Mouse (Mus musculus) lung, embryonic 14.5 days (tissue): ENCODE measurements at regions not wholly inside any gene's neighbourhood (a gene's known extent, or its start where the extent isn't known, plus 50 kb on each side); places are given as distances from the start of the nearest gene placed in this dataset.

Experiments
- ATAC-seq: fragments of 200-750 bp; cut with Nextera tagmentation; 2 replicates; pipeline ENCODE4 v1.8.0; 2017; ENCODE audit warnings: mild to moderate bottlenecking, moderate TSS enrichment, moderate library complexity; ENCODE audit not compliant: insufficient read depth
- DNase-seq: peaks from one replicate; pipeline ENCODE4 v3.0.0-alpha.2; 2015
- H3K27ac ChIP-seq: fragments of 300-500 bp; sonication (generic); 2 replicates; pipeline ENCODE4 v1.5.1; 2014; ENCODE audit warnings: low read depth, mild to moderate bottlenecking, moderate library complexity
- H3K27me3 ChIP-seq: fragments of 300-500 bp; sonication (generic); 2 replicates; pipeline ENCODE4 v1.6.1; 2014; ENCODE audit warnings: low read length, control low read depth; ENCODE audit not compliant: insufficient read depth
- H3K36me3 ChIP-seq: fragments of 300-500 bp; sonication (generic); 2 replicates; pipeline ENCODE4 v1.6.1; 2014; ENCODE audit warnings: control low read depth; ENCODE audit not compliant: insufficient read depth
- H3K4me1 ChIP-seq: fragments of 300-500 bp; sonication (generic); 2 replicates; pipeline ENCODE4 v1.6.1; 2014; ENCODE audit warnings: antibody characterized with exemption, control low read depth; ENCODE audit not compliant: insufficient read depth
- H3K4me2 ChIP-seq: fragments of 300-500 bp; sonication (generic); 2 replicates; pipeline ENCODE4 v1.6.1; 2014; ENCODE audit warnings: mild to moderate bottlenecking
- H3K4me3 ChIP-seq: fragments of 300-500 bp; sonication (generic); 2 replicates; pipeline ENCODE4 v1.5.1; 2014; ENCODE audit warnings: low read depth, low read length
- H3K9ac ChIP-seq: fragments of 300-500 bp; sonication (generic); 2 replicates; pipeline ENCODE4 v1.6.1; 2014
- H3K9me3 ChIP-seq: fragments of 300-500 bp; sonication (generic); 2 replicates; pipeline ENCODE4 v1.6.1; 2016; ENCODE audit warnings: low read depth, low read length, control low read depth
- CTCF ChIP-seq: IDR thresholded peaks from 2 replicates; pipeline ENCODE4 v1.5.1; 2016; ENCODE audit warnings: antibody characterized with exemption, low read depth
- WGBS: fragments of 180-500 bp; shearing (Covaris S2); extraction: QIAGEN DNeasy Blood & Tissue Kit; methylation state at CpG from one replicate; pipeline ENCODE4 v1.1.7; 2014; 5-methylcytosine and 5-hydroxymethylcytosine counted together

GRCm38 (mm10) chr11:89839671-89840327 is 62.3 kb upstream of the Ankfn1 start:
- DNase-seq: peak; percentile 92

DNA sequence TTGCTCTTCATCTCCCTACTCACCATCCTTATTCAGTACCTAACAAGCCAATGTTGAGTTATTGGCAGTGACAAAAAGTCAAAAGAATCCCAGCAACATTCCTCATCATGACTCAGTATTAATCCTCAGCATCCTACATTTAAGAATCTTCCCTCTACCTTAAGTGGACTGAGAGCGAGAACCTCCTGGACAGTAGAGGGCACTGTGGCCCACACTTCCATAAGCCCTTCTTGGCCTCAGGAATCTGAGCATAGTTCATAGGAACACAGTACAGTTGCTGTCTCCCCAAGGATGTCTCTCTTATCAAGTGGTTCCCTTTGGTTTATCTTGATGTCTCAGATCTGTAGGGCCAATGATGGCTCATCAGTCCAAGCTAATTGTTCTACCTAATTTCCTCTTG is 60.5 kb upstream of the Ankfn1 start:
- H3K4me2 ChIP-seq: no peak overlapping the region
- no peak overlapping the region for H3K9ac ChIP-seq
- DNase-seq: no peak
- peaks cover 17% of the 10 kb centered on the region for H3K4me1 ChIP-seq
- no peaks in the 10 kb centered on the region for H3K36me3 ChIP-seq
- ATAC-seq: no peak
- H3K27me3 ChIP-seq: no peaks in the 10 kb centered on the region
- H3K9me3 ChIP-seq: no peaks in the 10 kb centered on the region
- H3K4me3 ChIP-seq: no peak overlapping the region
- no peak overlapping the region for H3K27ac ChIP-seq
- no peak for TF ChIP-seq CTCF
- WGBS: 94% methylated on average over 1 of the region's 1 CpGs

More at GRCm38 (mm10) chr11:89839671-89840327, 62.3 kb upstream of the Ankfn1 start:
- Histone ChIP-seq H3K36me3 (no peaks in the 10 kb centered on the region), H3K27me3 (no peaks in the 10 kb centered on the region), H3K4me1 (peaks cover 17% of the 10 kb centered on the region), H3K4me3 (no peak overlapping the region), H3K9ac (no peak overlapping the region; the same call in 1 of the 2 replicates), H3K9me3 (no peaks in the 10 kb centered on the region), H3K4me2 (peak overlapping the region; percentile 5; the same call in 1 of the 2 replicates), H3K27ac (peak overlapping the region; percentile 76)
- ATAC-seq: peak; percentile 95
- WGBS: 10% methylated on average over 6 of the region's 6 CpGs
- TF ChIP-seq CTCF: no peak

GRCm38 (mm10) chr11:89836897-89837296 is 59.4 kb upstream of the Ankfn1 start:
- WGBS: 67% methylated on average over 4 of the region's 4 CpGs
- ATAC-seq (peak; percentile 16; the same call in 1 of the 2 replicates), DNase-seq (peak; percentile 53)
- H3K36me3 ChIP-seq: no peaks in the 10 kb centered on the region
- H3K4me1 ChIP-seq: peaks cover 17% of the 10 kb centered on the region
- no peaks in the 10 kb centered on the region for H3K27me3 ChIP-seq
- H3K9ac ChIP-seq: no peak overlapping the region
- H3K27ac ChIP-seq: peak overlapping the region; percentile 81
- no peak overlapping the region for H3K4me3 ChIP-seq
- no peaks in the 10 kb centered on the region for H3K9me3 ChIP-seq
- TF ChIP-seq CTCF: no peak
- H3K4me2 ChIP-seq: no peak overlapping the region

GRCm38 (mm10) chr11:89834068-89834467 is 56.6 kb upstream of the Ankfn1 start:
- ATAC-seq: no peak

DNA sequence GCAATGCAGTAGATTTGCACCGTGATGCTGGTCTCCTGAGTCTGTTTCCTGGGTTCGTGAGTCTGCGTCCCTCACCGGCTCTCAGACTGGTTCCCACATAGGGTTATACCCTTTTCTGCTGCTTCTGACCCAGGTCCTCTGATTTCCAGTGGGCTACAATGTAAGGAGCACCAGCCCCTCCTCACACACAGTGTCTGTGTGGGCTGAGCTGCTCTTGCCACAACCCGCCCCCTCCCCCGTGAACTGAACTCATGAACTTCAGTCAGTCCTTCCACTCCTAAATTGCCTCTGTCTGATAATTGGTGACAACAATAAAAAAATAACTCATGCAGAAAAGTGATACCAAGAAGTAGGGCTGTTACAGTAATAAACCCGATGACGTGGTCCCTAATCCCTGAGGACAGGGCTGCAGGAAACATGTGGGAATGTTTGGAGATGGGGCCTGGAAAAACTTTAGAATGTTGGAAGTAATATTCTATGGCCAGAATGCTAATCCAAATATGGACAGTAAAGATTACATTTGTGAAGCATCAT is 54.2 kb upstream of the Ankfn1 start:
- H3K27me3 ChIP-seq: no peaks in the 10 kb centered on the region
- H3K36me3 ChIP-seq: no peaks in the 10 kb centered on the region
- no peak overlapping the region for H3K4me2 ChIP-seq
- DNase-seq: no peak
- no peak overlapping the region for H3K9ac ChIP-seq
- no peaks in the 10 kb centered on the region for H3K9me3 ChIP-seq
- 73% methylated on average over 8 of the region's 8 CpGs for WGBS
- H3K4me3 ChIP-seq: no peak overlapping the region
- no peaks in the 10 kb centered on the region for H3K4me1 ChIP-seq
- H3K27ac ChIP-seq: no peak overlapping the region
- no peak for TF ChIP-seq CTCF
- no peak for ATAC-seq

More at GRCm38 (mm10) chr11:89834068-89834467, 56.6 kb upstream of the Ankfn1 start:
- no peaks in the 10 kb centered on the region for H3K36me3 ChIP-seq
- H3K9me3 ChIP-seq: no peaks in the 10 kb centered on the region
- H3K9ac ChIP-seq: no peak overlapping the region
- no peak for TF ChIP-seq CTCF
- DNase-seq: no peak
- no peak overlapping the region for H3K4me2 ChIP-seq
- 81% methylated on average over 4 of the region's 4 CpGs for WGBS
- H3K4me1 ChIP-seq: peaks cover 1% of the 10 kb centered on the region; the same call in 1 of the 2 replicates
- no peak overlapping the region for H3K27ac ChIP-seq
- H3K4me3 ChIP-seq: no peak overlapping the region
- H3K27me3 ChIP-seq: no peaks in the 10 kb centered on the region
